Mouse (Mus musculus) adrenal gland, postnatal 25 days (tissue): ENCODE results near the gene Mettl7a1. TPM values are rescaled to one million over a fixed set of nuclear protein-coding genes. Genes with fewer than 3 reads are reported as not detected.
"Not testable (repeated sequence)": the region's sequence is repeated elsewhere in the genome, so short reads cannot be mapped to it uniquely, and the experiment has no call there.

Experiments used
- DNase-seq: peaks from one replicate; pipeline ENCODE4 v3.0.0; 2021; ENCODE audit warnings: mixed read lengths
- total RNA-seq: library from RNA; stranded (reverse); gene quantifications from 2 replicates; pipeline ENCODE4 v1.2.3, GENCODE M21; 2021

The Mettl7a1 gene
- total RNA-seq, 1 experiment from 2014 or later, result 111 TPM

DNA sequence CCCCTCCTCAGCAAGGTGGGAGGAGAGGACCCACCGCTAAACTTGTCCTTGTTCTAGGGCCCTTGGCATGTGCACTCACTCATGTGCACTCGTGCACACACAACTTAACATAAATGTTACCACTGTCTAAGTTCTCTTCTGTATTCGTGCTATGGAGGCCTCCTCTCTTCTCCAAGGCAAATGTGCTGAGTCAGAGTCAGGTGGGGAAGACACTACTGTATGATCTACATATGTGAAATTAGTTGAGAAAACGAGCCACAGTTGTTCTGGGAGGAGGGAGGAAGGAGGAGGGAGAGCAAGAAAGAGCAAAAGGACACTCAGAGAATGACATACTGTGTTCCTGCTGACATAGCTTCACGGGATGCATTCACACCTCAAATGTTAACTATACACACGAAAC, 3.4 kb upstream of the Mettl7a1 start:
- DNase-seq, result no peak

GRCm38 (mm10) chr15:100301556-100301955, 2.4 kb upstream of the Mettl7a1 start:
- DNase-seq, result no peak

DNA sequence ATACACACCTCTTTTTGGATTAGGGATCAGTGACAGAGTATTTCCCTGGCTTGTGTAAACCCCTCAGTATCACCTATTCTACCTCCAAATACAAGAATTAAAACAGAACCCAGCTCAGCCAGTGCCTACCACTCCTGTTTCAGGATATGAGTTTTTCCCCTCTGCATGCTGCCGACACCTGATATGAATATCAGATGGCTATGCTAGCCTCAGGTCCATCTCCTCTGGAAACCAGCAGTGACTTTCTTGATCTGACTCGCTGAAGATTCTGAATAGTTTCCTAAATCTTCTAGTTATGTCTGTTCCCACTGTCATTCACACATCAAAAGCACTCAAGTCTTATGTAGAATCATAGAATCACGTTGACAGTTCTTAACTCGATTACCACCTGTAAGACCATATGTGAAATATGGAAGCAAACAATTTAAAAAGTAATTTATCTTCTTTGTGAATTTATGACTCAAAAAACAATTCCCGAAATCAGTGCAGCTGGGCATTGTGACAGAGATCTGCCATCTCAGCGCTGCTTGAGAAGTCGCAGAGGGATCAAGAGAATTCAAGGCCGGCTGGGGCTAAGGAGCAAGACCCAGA, 417 bp upstream of the Mettl7a1 start:
- no peak for DNase-seq

- DNase-seq, result no peak
These were observed 2.3 kb downstream of the Mettl7a1 start for GRCm38 (mm10) chr15:100306201-100306600.

DNA sequence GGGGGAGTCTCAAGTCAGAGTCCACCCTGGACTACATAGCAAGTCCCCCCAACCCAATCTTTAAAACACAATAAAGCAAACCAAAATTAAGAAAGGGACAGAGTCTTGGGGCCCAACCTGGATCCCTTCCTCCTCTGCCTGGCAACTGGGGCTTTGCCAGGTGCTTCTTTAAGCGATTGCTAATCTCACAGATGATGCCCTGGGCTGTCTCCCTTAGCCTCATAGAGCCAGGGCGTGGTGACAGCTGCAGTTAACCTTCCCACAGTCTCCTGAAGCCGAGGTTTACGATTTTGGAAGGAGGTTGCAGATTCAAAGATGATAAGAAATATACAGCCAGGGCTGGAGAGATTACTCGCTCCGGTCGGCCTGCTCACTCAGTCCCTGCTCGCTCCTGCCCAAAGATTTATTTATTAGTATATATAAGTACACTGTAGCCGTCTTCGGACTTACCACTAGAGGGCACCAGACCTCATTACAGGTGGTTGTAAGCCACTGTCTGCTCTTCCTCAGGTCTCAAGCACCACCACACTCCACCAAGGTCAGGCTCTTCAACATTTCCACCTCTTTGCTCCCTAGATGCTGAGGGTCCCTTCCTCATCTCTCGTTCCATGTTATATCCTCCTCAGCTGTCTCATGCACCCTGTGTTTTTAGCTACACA, 3.6 kb downstream of the Mettl7a1 start:
- not testable (repeated sequence) for DNase-seq

DNA sequence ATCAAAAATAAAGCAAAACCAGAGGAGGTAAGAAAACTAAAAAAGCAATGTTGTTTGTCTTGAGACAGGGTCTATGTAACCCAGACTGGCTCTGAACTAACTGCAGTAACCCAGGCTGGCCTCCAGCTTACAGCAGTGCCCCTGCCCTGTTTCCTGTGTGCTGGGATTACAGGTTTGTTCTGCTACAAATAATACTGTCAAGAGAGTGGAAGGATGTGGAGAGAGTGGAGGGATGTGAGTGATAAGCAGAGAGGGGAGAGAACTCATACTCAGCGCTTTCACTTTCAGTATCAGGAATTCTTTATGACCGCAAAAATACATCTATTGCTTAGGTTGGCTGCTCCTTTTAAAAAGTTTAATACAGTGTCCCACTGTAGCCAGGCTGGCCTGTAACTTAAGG, 8.4 kb downstream of the Mettl7a1 start:
- no peak for DNase-seq

- DNase-seq, result no peak
These were observed 10.7 kb downstream of the Mettl7a1 start for GRCm38 (mm10) chr15:100314448-100315145.

DNA sequence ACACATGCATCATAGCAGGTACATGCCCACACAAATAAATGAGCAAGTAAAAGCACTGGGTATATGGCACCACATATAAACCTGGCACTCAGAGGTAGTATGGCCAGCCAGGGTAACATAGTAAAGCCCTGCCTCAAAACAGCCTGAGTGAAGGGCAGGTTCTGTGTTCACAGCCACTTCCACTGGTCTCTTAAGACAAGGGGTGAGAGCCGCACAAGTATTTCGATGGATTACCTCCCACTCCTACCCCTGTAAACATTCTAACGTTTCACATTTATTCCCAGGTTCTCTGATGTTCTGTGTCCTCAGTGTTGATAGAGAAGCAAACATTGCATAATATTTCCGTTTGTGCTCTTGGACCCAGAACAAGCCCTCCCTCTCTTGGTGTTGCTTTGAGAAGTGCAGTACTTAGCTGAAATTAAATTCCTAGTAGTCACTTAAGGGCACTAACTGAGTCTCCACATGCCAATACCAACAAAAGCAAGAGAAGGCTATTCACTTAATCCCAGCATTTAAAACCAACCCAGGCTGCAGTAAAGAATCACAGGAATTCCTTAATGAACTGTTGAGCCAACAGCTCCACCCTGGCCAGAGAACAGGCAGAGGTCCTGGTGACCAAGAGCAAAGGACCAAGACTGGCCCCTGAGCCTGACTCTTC, 14.2 kb downstream of the Mettl7a1 start:
- DNase-seq, result not testable (repeated sequence)

DNA sequence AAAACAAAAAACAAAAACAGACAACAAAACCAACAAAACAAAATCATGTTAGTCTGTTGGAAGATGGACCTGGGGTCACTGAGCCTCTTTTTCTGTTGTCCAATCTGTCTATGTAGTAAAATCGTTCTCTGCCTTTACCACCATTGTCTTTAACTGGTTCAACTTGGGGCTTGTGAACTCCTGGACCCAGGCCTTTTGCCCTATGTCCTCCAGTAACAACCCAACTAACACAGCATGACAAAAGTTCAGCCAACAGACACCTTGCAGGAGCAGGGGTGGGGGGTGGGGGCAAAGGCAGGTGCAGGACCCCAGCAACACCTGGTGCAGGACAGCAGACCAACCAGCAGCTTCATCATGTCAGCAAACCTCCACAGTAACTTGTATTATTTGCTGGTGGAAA, 15.9 kb downstream of the Mettl7a1 start:
- DNase-seq, result no peak

DNA sequence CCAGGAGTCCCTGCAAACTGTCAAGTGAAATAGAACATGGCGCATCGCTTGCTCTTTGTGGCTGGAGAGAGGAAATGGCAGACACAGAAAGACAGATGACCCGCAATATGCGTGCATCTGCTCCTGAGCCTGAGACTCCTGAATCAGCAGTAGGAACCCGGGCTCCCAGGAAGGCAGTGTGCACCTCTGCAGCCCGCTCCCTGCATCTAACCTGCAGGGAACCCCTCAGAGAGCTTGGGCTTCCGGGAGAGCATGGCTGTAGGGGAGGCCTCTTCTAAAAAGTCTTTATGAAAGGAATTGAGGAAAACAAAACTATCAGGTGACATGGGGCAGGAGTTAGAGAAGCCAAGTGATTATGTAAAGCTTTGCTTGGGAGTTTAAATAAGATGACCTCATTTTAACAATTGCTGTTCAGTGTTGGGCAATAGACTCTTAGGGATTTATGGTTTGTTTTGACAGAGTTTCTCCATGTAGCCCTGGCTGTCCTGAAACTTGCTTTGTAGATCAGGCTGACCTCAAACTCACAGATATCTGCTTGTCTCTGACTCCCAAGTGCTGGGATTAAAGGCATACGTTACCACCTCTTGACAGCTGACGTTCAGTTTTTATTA, 16.5 kb downstream of the Mettl7a1 start:
- peak; percentile 7 for DNase-seq

GRCm38 (mm10) chr15:100321134-100321533, 17.2 kb downstream of the Mettl7a1 start:
- DNase-seq, result peak; percentile 37

DNA sequence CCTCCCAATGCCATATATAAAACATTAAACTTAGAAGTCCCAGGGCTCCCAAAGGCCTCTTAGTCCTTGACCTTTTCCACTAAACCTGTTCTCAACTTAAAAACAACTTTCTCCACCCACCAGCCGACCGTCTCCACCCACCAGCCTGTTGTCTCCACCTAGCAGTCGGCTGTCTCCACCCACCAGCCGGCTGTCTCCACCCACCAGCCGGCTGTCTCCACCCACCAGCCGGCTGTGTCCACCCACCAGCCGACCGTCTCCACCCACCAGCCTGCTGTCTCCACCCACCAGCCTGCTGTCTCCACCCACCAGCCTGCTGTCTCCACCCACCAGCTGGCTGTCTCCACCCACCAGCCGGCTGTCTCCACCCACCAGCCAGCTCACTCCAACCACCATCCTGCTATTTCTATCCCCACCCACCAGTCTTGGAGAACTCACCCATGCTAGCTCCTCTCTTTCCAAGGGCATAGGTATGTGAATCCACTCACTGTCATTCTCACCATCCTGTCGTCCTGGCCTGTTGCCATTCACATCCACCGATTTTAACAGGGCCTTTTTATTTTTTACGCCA, 20.2 kb downstream of the Mettl7a1 start:
- no peak for DNase-seq

GRCm38 (mm10) chr15:100325235-100325634, 21.3 kb downstream of the Mettl7a1 start:
- no peak for DNase-seq

- not testable (repeated sequence) for DNase-seq
These were observed 24.1 kb downstream of the Mettl7a1 start for GRCm38 (mm10) chr15:100328089-100328488.

DNA sequence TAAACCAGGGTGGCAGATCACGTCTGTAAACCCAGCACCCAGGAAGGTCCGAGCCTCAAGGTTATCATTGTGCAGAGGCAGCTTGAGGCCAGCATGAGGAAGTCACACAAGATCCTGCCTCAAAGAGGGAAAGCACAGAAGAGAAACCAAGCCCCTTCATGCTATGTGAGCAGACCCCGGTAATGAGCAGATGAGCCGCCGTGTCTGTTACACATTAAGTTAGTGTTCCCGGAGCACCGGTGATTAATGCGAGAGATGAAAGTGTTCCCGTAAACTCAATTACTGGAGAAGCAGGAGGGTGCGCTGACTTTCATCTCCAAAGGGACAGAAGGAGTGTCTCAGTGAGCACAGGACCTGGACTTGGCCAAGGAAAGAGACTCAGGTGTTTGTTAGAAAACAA, 25.4 kb downstream of the Mettl7a1 start:
- not testable (repeated sequence) for DNase-seq

GRCm38 (mm10) chr15:100330739-100331138, 26.8 kb downstream of the Mettl7a1 start:
- no peak for DNase-seq

DNA sequence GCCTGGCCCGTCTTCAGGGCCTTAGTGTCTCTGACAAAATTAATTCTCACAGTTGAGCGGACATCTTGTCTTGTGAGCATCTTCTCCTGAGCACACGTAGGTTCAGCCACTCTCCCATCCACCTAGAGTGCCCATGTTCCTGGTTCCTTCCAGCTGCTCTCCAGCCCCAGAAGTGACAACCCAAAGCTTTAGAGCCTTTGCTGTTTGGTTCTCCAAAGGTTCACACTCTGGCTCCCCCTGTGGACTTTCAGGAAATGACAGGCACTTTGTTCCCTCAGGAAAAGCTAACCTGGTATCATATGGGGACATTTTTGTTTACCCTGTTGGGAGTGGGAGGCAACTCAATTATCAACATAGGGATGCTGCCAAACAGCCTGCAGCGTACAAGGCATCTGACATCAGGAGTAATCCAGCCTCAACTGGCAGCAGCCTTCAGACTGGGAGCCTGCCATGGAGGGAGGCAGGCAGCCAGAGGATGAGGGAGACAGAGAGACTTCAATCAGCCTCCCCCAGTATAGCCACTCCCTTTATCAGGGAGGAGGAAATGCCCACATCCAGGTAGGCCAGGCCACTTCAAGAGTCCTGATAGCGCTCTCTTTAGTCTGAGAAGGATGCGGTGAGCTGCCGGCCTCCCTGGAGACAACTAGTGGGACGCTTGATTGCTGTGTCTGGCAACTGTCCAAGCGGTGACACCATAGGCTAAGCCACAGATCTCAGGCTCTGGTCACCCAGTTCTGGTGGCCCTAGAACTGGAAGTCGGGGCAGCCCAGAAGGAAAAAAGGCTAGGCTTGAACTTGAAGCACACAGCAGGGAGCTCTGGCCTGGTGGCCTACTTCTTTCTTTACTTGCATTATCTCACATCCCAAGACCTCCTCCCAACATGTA, 28.4 kb downstream of the Mettl7a1 start:
- DNase-seq, result not testable (repeated sequence)

- DNase-seq, result no peak
These were observed 30.7 kb downstream of the Mettl7a1 start, which contains the start of gene Mettl7a3 for GRCm38 (mm10) chr15:100334629-100335028. Gene Mettl7a3, plus strand, starts transcription at chr15:100334929.

DNA sequence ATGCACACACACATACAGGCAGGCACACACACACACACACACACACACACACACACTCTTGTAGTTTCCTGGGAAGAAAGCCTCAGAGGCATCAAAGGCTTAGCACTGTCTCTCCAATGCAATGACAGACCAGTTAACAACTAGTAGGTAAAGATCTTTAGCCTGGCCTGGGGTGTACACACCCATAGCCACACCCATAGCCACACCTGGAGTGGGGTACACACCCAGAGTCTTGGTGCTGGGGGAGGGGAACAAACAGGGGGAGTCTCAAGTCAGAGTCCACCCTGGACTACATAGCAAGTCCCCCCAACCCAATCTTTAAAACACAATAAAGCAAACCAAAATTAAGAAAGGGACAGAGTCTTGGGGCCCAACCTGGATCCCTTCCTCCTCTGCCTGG, 33.4 kb downstream of the Mettl7a1 start:
- DNase-seq, result not testable (repeated sequence)

- peak; percentile 65 for DNase-seq
These were observed 33.9 kb downstream of the Mettl7a1 start for GRCm38 (mm10) chr15:100337847-100338246.
